Mouse (Mus musculus) kidney, adult 10 weeks (tissue): ENCODE measurements around the gene Creb1. TPM values are rescaled to one million over a fixed set of nuclear protein-coding genes. Genes with fewer than 3 reads are reported as not detected.

Experiments used
- polyA plus RNA-seq: library from polyadenylated mRNA; stranded (reverse); fragments of 350-450 nt; fragmentation: Illumina TruSeq; extraction: RNeasy Lipid Tissue Mini Kit (QIAGEN cat#74804); gene quantifications from one replicate; pipeline ENCODE4 v1.2.3, GENCODE M21; 2014; ENCODE audit warnings: low read depth, low replicate concordance

Gene Creb1
- polyA plus RNA-seq: 38.1 TPM

DNA sequence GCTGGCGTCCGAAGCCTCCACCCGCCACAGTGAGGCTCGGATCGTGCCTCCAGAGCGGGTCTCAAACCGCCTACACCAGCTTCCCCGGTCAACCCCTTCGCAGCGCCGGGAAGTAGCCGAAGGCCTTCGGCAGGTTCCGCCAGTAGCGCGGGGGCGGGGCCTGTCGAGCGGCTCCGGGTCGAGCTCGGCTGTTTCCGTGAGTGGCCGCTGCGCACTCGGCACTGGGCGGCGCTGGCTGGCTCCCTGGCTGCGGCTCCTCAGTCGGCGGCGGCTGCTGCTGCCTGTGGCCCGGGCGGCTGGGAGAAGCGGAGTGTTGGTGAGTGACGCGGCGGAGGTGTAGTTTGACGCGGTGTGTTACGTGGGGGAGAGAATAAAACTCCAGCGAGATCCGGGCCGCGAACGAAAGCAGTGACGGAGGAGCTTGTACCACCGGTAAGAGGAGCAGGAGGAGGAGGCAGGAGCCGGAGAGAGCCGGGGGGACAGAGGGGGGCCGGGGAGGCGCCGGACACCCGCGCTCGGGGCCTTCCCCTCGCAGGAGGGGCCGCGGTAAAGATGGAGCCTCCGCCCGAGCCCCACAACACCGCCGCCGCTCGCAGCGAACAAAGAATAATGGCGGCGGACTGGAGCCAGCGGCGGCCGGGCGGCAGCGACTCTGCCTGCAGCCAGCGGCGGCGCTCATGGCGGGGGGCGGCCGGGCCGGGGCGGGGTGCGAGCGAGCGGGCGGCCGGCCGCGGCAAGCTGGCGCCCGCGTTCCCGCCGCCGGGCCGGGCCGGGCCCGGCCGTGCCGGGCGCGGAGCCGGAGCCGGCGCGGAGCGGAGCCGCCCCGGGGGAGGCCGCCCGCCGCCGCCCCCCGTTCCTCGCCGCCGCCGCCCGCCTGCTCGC is at the start of gene Creb1:
TSS of gene Creb1 (plus strand) at position 57 of the 882 bp plus-strand sequence.

DNA sequence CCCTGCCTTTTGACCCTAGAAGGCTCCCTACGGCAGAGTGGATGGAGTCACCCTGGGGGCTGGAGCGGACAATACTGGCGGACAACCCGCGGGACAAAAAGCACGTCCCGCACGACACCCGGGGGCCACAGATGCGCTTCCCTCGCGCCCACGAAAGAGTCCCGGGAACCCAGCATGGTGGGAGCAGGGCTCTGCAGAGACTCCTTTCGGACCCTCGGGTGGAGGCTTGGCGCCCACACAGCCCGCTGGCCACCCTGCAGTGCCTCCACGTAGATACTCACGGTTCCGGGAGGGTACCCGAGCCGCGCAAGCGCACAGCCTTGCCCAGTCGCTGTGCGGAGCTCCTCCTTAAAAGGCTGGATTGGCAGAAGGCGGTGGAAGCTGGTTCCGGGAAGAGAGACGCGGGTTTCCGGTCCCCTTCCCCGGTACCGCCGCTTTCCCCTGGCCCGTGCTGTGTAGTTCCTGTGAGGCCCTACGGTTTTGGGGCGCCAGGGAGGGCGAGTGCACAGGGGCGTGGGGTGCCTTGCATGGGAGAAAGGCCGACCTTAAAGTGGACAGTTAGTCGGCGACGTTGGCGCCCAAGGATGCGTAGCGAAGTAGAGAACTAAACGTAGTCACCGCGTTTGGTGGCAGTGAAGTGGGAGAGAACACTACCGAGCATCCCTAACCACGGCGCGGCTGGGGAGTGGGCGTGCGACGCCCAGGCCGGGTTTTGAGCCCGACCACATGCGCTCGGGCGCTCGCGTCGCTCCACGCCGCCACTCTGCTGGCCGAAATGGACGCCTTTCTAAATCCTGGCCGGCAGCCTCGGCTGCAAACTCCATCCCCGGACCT is 84.7 kb downstream of the Creb1 start, which contains the start of gene Mettl21a:
TSS of gene Mettl21a (minus strand) at position 362 of the 834 bp plus-strand sequence.

Other genes starting within 250 kb of the Creb1 start
- gene Mettl21a, start 84.6 kb downstream of the Creb1 start, polyA plus RNA-seq: 11.0 TPM
- gene Ccnyl1, start 157.8 kb downstream of the Creb1 start, polyA plus RNA-seq: 28.2 TPM
- 5.3 TPM for gene Fzd5, start 205.1 kb downstream of the Creb1 start, polyA plus RNA-seq